Mouse (Mus musculus) testis, adult 2 months (tissue): ENCODE data around the gene Hoxc11.

ENCODE experiments used
- CTCF ChIP-seq: fragments of 200-500 bp; IDR thresholded peaks from 2 replicates; pipeline ENCODE4 v1.5.1; 2012; ENCODE audit warnings: low read depth, mild to moderate bottlenecking, inconsistent platforms, low read length, moderate library complexity; ENCODE audit not compliant: control insufficient read depth, insufficient read depth, insufficient replicate concordance
- POLR2A ChIP-seq: fragments of 200-500 bp; IDR thresholded peaks from 2 replicates; pipeline ENCODE4 v1.6.1; 2012; ENCODE audit warnings: low read depth, mild to moderate bottlenecking, inconsistent platforms, low read length, moderate library complexity; ENCODE audit not compliant: control insufficient read depth

- TF ChIP-seq CTCF (no peak), POLR2A (no peak)
Measured at GRCm38 (mm10) chr15:103005308-103005707, 51.1 kb downstream of the Hoxc11 start.
